Mouse (Mus musculus): ENCODE measurements at regions not wholly inside any gene's neighbourhood (a gene's known extent, or its start where the extent isn't known, plus 50 kb on each side); places are given as distances from the start of the nearest gene placed in this dataset.

GRCm38 (mm10) chr1:90424066-90424821, 178.5 kb upstream of the Cops8 start:
- no peak overlapping the region for H3K4me3 ChIP-seq (ENCODE audit: low read depth, low read length)
- H3K36me3 ChIP-seq (ENCODE audit: control insufficient read depth, insufficient read depth, low read length), result no peaks in the 10 kb centered on the region
- H3K4me1 ChIP-seq (ENCODE audit: control insufficient read depth, insufficient read depth, low read length), result peaks cover 10% of the 10 kb centered on the region
- no peak overlapping the region; the same call in 1 of the 2 replicates for H3K27ac ChIP-seq (ENCODE audit: low read depth, low read length)
- ATAC-seq (ENCODE audit: low FRiP score) (peak; percentile 73), DNase-seq (ENCODE audit: low spot score, missing footprints) (peak; percentile 90)
- no peaks in the 10 kb centered on the region for H3K27me3 ChIP-seq (ENCODE audit: control insufficient read depth, insufficient read depth, low read length)
- WGBS, result 8% methylated on average over 13 of the region's 13 CpGs
- no peaks in the 10 kb centered on the region for H3K9me3 ChIP-seq (ENCODE audit: control insufficient read depth, low read length)
- no peak overlapping the region for H3K9ac ChIP-seq (ENCODE audit: low read length)
- H3K4me2 ChIP-seq, result no peak overlapping the region

GRCm38 (mm10) chr1:90428334-90428733, 174.4 kb upstream of the Cops8 start:
- DNase-seq (ENCODE audit: low spot score, missing footprints) (no peak), ATAC-seq (ENCODE audit: low FRiP score) (no peak)
- H3K9me3 ChIP-seq (ENCODE audit: control insufficient read depth, low read length), result no peaks in the 10 kb centered on the region
- H3K9ac ChIP-seq (ENCODE audit: low read length), result no peak overlapping the region
- H3K27ac ChIP-seq (ENCODE audit: low read depth, low read length), result no peak overlapping the region
- H3K4me1 ChIP-seq (ENCODE audit: control insufficient read depth, insufficient read depth, low read length), result peaks cover 10% of the 10 kb centered on the region
- 94% methylated on average over 6 of the region's 6 CpGs for WGBS
- no peaks in the 10 kb centered on the region for H3K27me3 ChIP-seq (ENCODE audit: control insufficient read depth, insufficient read depth, low read length)
- H3K4me3 ChIP-seq (ENCODE audit: low read depth, low read length), result no peak overlapping the region
- H3K36me3 ChIP-seq (ENCODE audit: control insufficient read depth, insufficient read depth, low read length), result no peaks in the 10 kb centered on the region
- H3K4me2 ChIP-seq, result no peak overlapping the region

DNA sequence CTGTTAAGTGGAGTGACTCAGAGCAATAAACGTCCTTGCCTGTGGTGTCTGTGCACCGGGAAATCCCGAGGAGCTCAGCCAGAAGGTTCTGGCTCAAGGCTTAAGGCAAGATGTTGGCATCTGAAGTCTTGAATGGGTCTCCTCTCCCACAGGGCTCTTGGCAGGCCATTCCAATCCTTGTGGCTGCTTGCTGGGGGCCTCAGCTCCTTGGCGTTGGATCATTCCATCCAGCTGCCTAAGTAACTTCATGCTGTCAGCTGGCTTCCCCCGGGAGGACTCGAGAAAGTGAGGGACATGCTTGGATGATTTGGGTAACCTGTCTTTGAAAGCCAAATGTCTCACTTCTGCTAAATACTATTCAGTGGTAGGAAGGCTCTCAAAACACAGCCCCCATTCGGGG, 174.0 kb upstream of the Cops8 start:
- Histone ChIP-seq H3K4me3 (ENCODE audit: low read depth, low read length) (no peak overlapping the region), H3K9me3 (ENCODE audit: control insufficient read depth, low read length) (no peaks in the 10 kb centered on the region), H3K36me3 (ENCODE audit: control insufficient read depth, insufficient read depth, low read length) (no peaks in the 10 kb centered on the region), H3K9ac (ENCODE audit: low read length) (no peak overlapping the region), H3K4me2 (no peak overlapping the region), H3K27ac (ENCODE audit: low read depth, low read length) (no peak overlapping the region), H3K27me3 (ENCODE audit: control insufficient read depth, insufficient read depth, low read length) (no peaks in the 10 kb centered on the region), H3K4me1 (ENCODE audit: control insufficient read depth, insufficient read depth, low read length) (peaks cover 10% of the 10 kb centered on the region)
- 84% methylated on average over 7 of the region's 7 CpGs for WGBS
- ATAC-seq (ENCODE audit: low FRiP score) (no peak), DNase-seq (ENCODE audit: low spot score, missing footprints) (no peak)

GRCm38 (mm10) chr1:90430480-90430879, 172.3 kb upstream of the Cops8 start:
- DNase-seq (ENCODE audit: low spot score, missing footprints), result peak; percentile 71
- H3K36me3 ChIP-seq (ENCODE audit: control insufficient read depth, insufficient read depth, low read length), result no peaks in the 10 kb centered on the region
- no peak overlapping the region for H3K4me3 ChIP-seq (ENCODE audit: low read depth, low read length)
- no peaks in the 10 kb centered on the region for H3K27me3 ChIP-seq (ENCODE audit: control insufficient read depth, insufficient read depth, low read length)
- no peak overlapping the region for H3K27ac ChIP-seq (ENCODE audit: low read depth, low read length)
- H3K4me2 ChIP-seq, result no peak overlapping the region
- H3K9ac ChIP-seq (ENCODE audit: low read length), result no peak overlapping the region
- ATAC-seq (ENCODE audit: low FRiP score), result no peak
- H3K4me1 ChIP-seq (ENCODE audit: control insufficient read depth, insufficient read depth, low read length), result peaks cover 7% of the 10 kb centered on the region
- WGBS, result 84% methylated on average over 9 of the region's 9 CpGs
- H3K9me3 ChIP-seq (ENCODE audit: control insufficient read depth, low read length), result no peaks in the 10 kb centered on the region

- no peaks in the 10 kb centered on the region for H3K27me3 ChIP-seq (ENCODE audit: control insufficient read depth, insufficient read depth, low read length)
- no peak overlapping the region for H3K4me3 ChIP-seq (ENCODE audit: low read depth, low read length)
- WGBS, result 66% methylated on average over 6 of the region's 6 CpGs
- H3K9me3 ChIP-seq (ENCODE audit: control insufficient read depth, low read length), result no peaks in the 10 kb centered on the region
- H3K9ac ChIP-seq (ENCODE audit: low read length), result no peak overlapping the region
- no peak overlapping the region for H3K27ac ChIP-seq (ENCODE audit: low read depth, low read length)
- H3K36me3 ChIP-seq (ENCODE audit: control insufficient read depth, insufficient read depth, low read length), result no peaks in the 10 kb centered on the region
- H3K4me2 ChIP-seq, result no peak overlapping the region
- H3K4me1 ChIP-seq (ENCODE audit: control insufficient read depth, insufficient read depth, low read length), result peaks cover 7% of the 10 kb centered on the region
- DNase-seq (ENCODE audit: low spot score, missing footprints), result no peak
- no peak for ATAC-seq (ENCODE audit: low FRiP score)
These were observed 171.0 kb upstream of the Cops8 start for GRCm38 (mm10) chr1:90431783-90432182.

DNA sequence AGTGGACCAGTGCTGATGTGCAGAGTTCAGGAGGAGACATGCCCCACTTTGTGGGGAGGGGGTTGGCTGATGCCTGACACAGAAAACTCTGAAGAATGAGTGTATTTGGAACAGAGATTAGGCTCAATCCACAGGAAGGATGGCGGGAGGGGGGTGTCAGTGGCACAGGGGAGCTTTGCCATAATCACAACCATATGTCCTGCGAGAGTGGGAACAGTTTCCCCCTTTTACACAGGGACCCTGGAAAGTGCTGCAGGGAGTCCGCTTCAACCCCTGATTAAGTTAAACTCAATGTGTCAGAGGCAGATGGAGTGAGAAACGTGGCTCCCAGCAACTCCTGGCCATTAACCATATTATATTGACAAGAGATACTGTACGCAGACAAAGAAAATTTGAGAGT, 168.9 kb upstream of the Cops8 start:
- Histone ChIP-seq H3K4me2 (no peak overlapping the region), H3K27me3 (ENCODE audit: control insufficient read depth, insufficient read depth, low read length) (no peaks in the 10 kb centered on the region), H3K27ac (ENCODE audit: low read depth, low read length) (no peak overlapping the region), H3K9me3 (ENCODE audit: control insufficient read depth, low read length) (no peaks in the 10 kb centered on the region), H3K9ac (ENCODE audit: low read length) (no peak overlapping the region), H3K36me3 (ENCODE audit: control insufficient read depth, insufficient read depth, low read length) (no peaks in the 10 kb centered on the region), H3K4me1 (ENCODE audit: control insufficient read depth, insufficient read depth, low read length) (peaks cover 7% of the 10 kb centered on the region), H3K4me3 (ENCODE audit: low read depth, low read length) (no peak overlapping the region)
- WGBS, result 76% methylated on average over 5 of the region's 5 CpGs
- no peak for ATAC-seq (ENCODE audit: low FRiP score)
- DNase-seq (ENCODE audit: low spot score, missing footprints), result no peak

GRCm38 (mm10) chr1:90440638-90441037, 162.1 kb upstream of the Cops8 start:
- H3K27me3 ChIP-seq (ENCODE audit: control insufficient read depth, insufficient read depth, low read length), result no peaks in the 10 kb centered on the region
- DNase-seq (ENCODE audit: low spot score, missing footprints) (no peak), ATAC-seq (ENCODE audit: low FRiP score) (peak; percentile 65)
- peaks cover 33% of the 10 kb centered on the region for H3K4me1 ChIP-seq (ENCODE audit: control insufficient read depth, insufficient read depth, low read length)
- H3K36me3 ChIP-seq (ENCODE audit: control insufficient read depth, insufficient read depth, low read length), result no peaks in the 10 kb centered on the region
- H3K4me3 ChIP-seq (ENCODE audit: low read depth, low read length), result no peak overlapping the region
- H3K9ac ChIP-seq (ENCODE audit: low read length), result peak overlapping the region; percentile 3; the same call in 1 of the 2 replicates
- H3K27ac ChIP-seq (ENCODE audit: low read depth, low read length), result peak overlapping the region; percentile 36; the same call in 1 of the 2 replicates
- H3K9me3 ChIP-seq (ENCODE audit: control insufficient read depth, low read length), result no peaks in the 10 kb centered on the region
- H3K4me2 ChIP-seq, result no peak overlapping the region
- WGBS, result 3% methylated on average over 1 of the region's 1 CpGs

DNA sequence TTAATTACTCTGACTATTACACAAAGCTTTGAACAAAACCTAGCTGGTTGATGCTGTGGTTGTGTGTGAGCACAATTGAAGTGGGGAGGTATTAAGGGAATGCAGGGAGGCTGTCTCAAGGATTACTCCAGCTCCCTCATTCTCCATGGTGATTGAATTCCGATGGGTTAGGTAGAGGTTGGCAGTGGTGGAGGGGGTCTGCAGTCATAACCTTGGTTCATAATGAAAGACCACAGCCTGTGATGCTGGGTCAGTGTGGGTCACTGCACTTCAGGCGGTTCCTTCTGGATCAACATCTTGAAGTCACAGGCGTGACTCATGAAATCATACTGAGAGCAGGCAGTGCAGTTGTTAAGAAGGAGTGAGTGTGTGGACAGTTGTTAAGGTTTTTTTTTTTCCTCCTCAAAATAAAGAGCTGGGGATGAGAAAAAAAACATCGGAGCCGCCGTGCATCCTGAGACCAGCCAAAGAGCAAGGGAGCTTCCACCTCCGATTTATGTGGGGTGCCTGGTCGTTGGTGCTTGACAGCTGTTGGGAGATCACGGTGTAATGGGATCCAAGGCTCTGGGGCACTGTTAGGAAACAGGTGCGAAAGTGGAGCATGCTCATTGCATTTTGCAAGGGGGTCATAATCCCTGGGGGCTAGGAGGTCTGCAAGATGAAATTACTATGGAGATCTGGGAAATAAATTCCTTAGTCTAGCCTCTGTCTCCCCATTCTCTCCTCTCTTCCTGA, 161.5 kb upstream of the Cops8 start:
- Histone ChIP-seq H3K27me3 (ENCODE audit: control insufficient read depth, insufficient read depth, low read length) (no peaks in the 10 kb centered on the region), H3K9ac (ENCODE audit: low read length) (no peak overlapping the region), H3K4me1 (ENCODE audit: control insufficient read depth, insufficient read depth, low read length) (peaks cover 33% of the 10 kb centered on the region), H3K27ac (ENCODE audit: low read depth, low read length) (peak overlapping the region; percentile 38), H3K4me2 (no peak overlapping the region), H3K4me3 (ENCODE audit: low read depth, low read length) (no peak overlapping the region), H3K36me3 (ENCODE audit: control insufficient read depth, insufficient read depth, low read length) (no peaks in the 10 kb centered on the region), H3K9me3 (ENCODE audit: control insufficient read depth, low read length) (no peaks in the 10 kb centered on the region)
- 25% methylated on average over 10 of the region's 10 CpGs for WGBS
- DNase-seq (ENCODE audit: low spot score, missing footprints) (no peak), ATAC-seq (ENCODE audit: low FRiP score) (peak; percentile 75)

Measured in midbrain, embryonic 11.5 days (tissue).